Mouse (Mus musculus) heart, embryonic 16.5 days (tissue): ENCODE measurements around the gene Ltn1. TPM values are rescaled to one million over a fixed set of nuclear protein-coding genes. Genes with fewer than 3 reads are reported as not detected.

ENCODE experiments used
- ATAC-seq: fragments of 200-750 bp; cut with Nextera tagmentation; replicated peaks from 2 replicates; pipeline ENCODE4 v1.8.0; 2017; ENCODE audit warnings: moderate number of reproducible peaks; ENCODE audit not compliant: insufficient read depth, low FRiP score; ENCODE audit errors: extremely low read depth
- H3K27ac ChIP-seq: fragments of 300-500 bp; sonication (generic); 2 replicates; pipeline ENCODE4 v1.5.1; 2014; ENCODE audit warnings: mild to moderate bottlenecking, low read length, control low read depth, moderate library complexity
- H3K27me3 ChIP-seq: fragments of 300-500 bp; sonication (generic); 2 replicates; pipeline ENCODE4 v1.6.1; 2014; ENCODE audit warnings: low read length, mixed read lengths; ENCODE audit not compliant: control insufficient read depth, insufficient read depth
- H3K36me3 ChIP-seq: fragments of 300-500 bp; sonication (generic); 2 replicates; pipeline ENCODE4 v1.6.1; 2014; ENCODE audit not compliant: control insufficient read depth, insufficient read depth
- H3K4me1 ChIP-seq: fragments of 300-500 bp; sonication (generic); 2 replicates; pipeline ENCODE4 v1.6.1; 2014; ENCODE audit warnings: low read length, mixed read lengths; ENCODE audit not compliant: control insufficient read depth, insufficient read depth
- H3K4me2 ChIP-seq: fragments of 300-500 bp; sonication (generic); 2 replicates; pipeline ENCODE4 v1.6.1; 2014; ENCODE audit warnings: low read depth, mild to moderate bottlenecking, control low read depth, low read length
- H3K4me3 ChIP-seq: fragments of 300-500 bp; sonication (generic); 2 replicates; pipeline ENCODE4 v1.5.1; 2014; ENCODE audit warnings: mild to moderate bottlenecking, control low read depth, low read length
- H3K9ac ChIP-seq: fragments of 300-500 bp; sonication (generic); 2 replicates; pipeline ENCODE4 v1.6.1; 2014; ENCODE audit warnings: low read length, control low read depth
- H3K9me3 ChIP-seq: fragments of 300-500 bp; sonication (generic); replicated peaks from 2 replicates; pipeline ENCODE4 v1.6.1; 2016; ENCODE audit warnings: low read length; ENCODE audit not compliant: control insufficient read depth
- WGBS: fragments of 180-500 bp; shearing (Covaris S2); extraction: QIAGEN DNeasy Blood & Tissue Kit; methylation state at CpG from one replicate; pipeline ENCODE4 v1.1.7; 2014; 5-methylcytosine and 5-hydroxymethylcytosine counted together
- polyA plus RNA-seq: library from polyadenylated mRNA; unstranded; fragments of >200 nt; fragmentation: Nextera tagmentation; extraction: Ambion mirVana; gene quantifications from 2 replicates; pipeline ENCODE4 v1.2.1, GENCODE M21; 2015

Gene Ltn1
- 18.2 and 20.0 TPM in 2 replicates for polyA plus RNA-seq

DNA sequence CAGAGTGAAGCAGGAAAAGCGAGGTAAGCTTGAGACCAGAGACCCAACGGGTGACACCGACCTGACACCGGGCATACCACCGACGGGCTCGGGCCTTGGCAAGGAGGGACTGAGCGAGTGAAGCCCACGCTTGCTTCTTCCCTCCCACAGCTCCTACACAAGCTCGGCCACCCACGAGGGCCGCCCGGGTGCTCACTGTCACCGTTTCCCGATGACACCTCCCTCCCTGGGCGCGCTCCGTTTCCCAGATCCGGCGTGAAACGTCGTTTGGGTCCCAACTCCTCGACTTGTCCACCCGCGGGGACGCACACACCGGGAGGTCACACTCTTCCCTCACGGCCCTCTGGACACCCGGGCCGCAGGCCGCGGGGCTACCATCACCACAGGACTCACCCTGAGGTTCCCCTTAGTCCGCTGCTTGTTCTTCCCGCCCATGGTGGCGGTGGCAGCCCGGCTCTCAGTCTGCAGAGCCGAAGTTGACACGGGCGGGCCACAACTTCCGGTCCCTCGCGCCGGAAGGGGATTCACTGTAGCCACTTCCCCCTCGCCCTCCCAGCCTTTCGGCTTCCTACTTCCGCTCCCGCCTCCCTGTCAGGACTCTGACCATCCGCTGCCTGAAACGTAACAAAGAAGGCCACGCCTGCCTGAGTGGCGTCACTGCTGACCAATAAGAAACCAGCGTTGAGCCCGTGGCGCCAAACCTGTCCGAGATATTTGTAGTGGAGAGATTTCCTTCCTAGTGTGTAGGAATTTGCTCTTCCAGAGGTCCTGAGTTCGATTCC, at the start of gene Ltn1:
Gene Ltn1, minus strand, starts transcription at position 580 of the 782 bp plus-strand sequence.
- Histone ChIP-seq H3K4me2 (peak within 1 kb of the TSS; percentile 84), H3K27me3 (no peaks in the 10 kb centered on the region), H3K9me3 (no peaks in the 10 kb centered on the region), H3K36me3 (peaks cover 2% of the 10 kb centered on the region), H3K4me1 (peaks cover 7% of the 10 kb centered on the region), H3K27ac (peak within 1 kb of the TSS; percentile 68), H3K9ac (peak within 1 kb of the TSS; percentile 92), H3K4me3 (peak within 1 kb of the TSS; percentile 96)
- ATAC-seq: peak; percentile 99
- under 1% methylated on average over 54 of the region's 56 CpGs for WGBS

- no peak overlapping the region for H3K27ac ChIP-seq
- no peaks in the 10 kb centered on the region for H3K27me3 ChIP-seq
- peaks cover 57% of the 10 kb centered on the region for H3K36me3 ChIP-seq
- no peak overlapping the region for H3K4me3 ChIP-seq
- H3K4me1 ChIP-seq: no peaks in the 10 kb centered on the region
- no peaks in the 10 kb centered on the region for H3K9me3 ChIP-seq
- ATAC-seq: no peak
- WGBS: 91% methylated on average over 4 of the region's 4 CpGs
- H3K9ac ChIP-seq: no peak overlapping the region
- no peak overlapping the region for H3K4me2 ChIP-seq
These were observed 38.2 kb upstream of the Ltn1 start for GRCm38 (mm10) chr16:87470579-87470978.

DNA sequence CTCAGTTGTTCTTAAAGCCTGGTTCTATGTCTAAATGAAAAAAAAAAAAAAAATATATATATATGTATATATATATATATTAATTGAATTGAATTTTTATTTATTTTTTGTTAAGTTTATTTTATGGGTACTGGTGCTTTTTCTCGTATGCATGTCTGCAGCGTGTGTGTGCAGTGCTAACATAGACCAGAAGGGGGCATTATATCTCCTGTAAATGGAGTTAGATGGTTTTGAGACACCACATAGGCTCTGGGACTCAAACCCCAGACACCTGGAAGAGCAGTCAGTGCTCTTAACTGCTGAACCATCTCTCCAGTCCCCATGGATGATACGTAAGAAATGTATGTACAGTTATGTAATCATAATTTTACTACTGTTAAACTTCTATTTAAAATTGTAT, 26.3 kb upstream of the Ltn1 start:
- no peak overlapping the region for H3K27ac ChIP-seq
- no peak overlapping the region for H3K9ac ChIP-seq
- no peak overlapping the region for H3K4me2 ChIP-seq
- H3K36me3 ChIP-seq: peaks cover 9% of the 10 kb centered on the region; the same call in 1 of the 2 replicates
- H3K4me3 ChIP-seq: no peak overlapping the region
- ATAC-seq: no peak
- no peaks in the 10 kb centered on the region for H3K9me3 ChIP-seq
- WGBS: over 99% methylated on average over 3 of the region's 3 CpGs
- no peaks in the 10 kb centered on the region for H3K27me3 ChIP-seq
- peaks cover 12% of the 10 kb centered on the region for H3K4me1 ChIP-seq

DNA sequence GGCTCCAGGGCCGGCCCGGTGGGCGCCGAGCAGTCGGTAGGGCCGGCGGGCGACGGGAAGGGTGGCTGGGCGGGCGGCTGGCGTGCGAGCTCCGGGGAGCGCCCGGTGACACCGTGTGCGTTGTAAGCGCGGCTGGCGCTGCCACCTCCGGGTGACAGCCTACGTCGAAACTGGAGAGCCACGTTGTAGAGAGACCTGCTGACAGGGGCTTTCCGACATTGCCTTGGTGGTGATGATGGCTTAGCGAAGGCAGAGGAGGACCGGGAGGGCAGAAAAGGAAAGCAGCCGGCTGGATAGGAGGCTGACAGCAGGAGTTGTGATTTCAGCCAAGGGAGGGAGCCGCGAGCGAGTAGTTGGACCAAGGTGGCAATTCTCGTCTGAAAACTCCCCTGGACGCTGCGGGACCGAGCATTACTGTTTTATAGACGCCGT, 22.8 kb upstream of the Ltn1 start:
- Histone ChIP-seq H3K9me3 (no peaks in the 10 kb centered on the region), H3K4me3 (peak overlapping the region; percentile 69), H3K4me1 (peaks cover 12% of the 10 kb centered on the region), H3K36me3 (0 out of 2 replicates have a peak, but pooled peaks cover 2% of the 10 kb centered on the region), H3K9ac (peak overlapping the region; percentile 78), H3K4me2 (peak overlapping the region; percentile 87), H3K27ac (peak overlapping the region; percentile 84), H3K27me3 (no peaks in the 10 kb centered on the region)
- under 1% methylated on average over 38 of the region's 38 CpGs for WGBS
- peak; percentile 72 for ATAC-seq

- Histone ChIP-seq H3K4me2 (peak within 1 kb of the TSS; percentile 87), H3K4me1 (peaks cover 12% of the 10 kb centered on the region), H3K27ac (peak within 1 kb of the TSS; percentile 84), H3K36me3 (0 out of 2 replicates have a peak, but pooled peaks cover 2% of the 10 kb centered on the region), H3K9ac (peak within 1 kb of the TSS; percentile 78), H3K27me3 (no peaks in the 10 kb centered on the region), H3K9me3 (no peaks in the 10 kb centered on the region), H3K4me3 (peak within 1 kb of the TSS; percentile 69)
- ATAC-seq: peak; percentile 96
- 8% methylated on average over 44 of the region's 45 CpGs for WGBS
These were observed 22.2 kb upstream of the Ltn1 start, which contains the start of gene Usp16 for GRCm38 (mm10) chr16:87454419-87455179. Usp16 (plus strand) TSS chr16:87454703.

DNA sequence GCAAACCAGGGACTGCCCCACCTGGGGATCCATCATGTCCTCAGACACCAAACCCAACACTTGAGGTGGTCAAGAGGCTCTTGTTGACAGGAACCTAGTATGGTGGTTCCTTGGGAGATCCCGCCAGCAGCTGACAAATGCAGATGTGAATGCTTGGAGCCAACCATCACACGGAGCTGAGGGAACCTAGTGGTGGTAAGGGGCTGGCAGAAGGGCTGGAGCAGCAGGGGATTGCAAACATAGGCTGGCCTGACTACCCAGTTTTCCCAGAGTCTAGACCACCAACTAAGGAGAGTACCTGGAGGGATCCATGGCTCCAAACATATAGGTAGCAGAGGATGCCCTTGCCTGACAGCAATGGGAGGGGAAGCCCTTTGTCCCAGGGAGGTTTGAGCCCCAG, 20.8 kb upstream of the Ltn1 start:
- H3K4me3 ChIP-seq: no peak overlapping the region
- H3K9me3 ChIP-seq: no peaks in the 10 kb centered on the region
- H3K9ac ChIP-seq: no peak overlapping the region
- no peaks in the 10 kb centered on the region for H3K27me3 ChIP-seq
- H3K36me3 ChIP-seq: no peaks in the 10 kb centered on the region
- no peak for ATAC-seq
- no peak overlapping the region for H3K27ac ChIP-seq
- peaks cover 12% of the 10 kb centered on the region for H3K4me1 ChIP-seq
- whole genome bisulfite sequencing: 86% methylated on average over 2 of the region's 2 CpGs
- H3K4me2 ChIP-seq: no peak overlapping the region

- no peaks in the 10 kb centered on the region for H3K27me3 ChIP-seq
- WGBS: 91% methylated on average over 3 of the region's 3 CpGs
- no peak for ATAC-seq
- no peak overlapping the region for H3K27ac ChIP-seq
- no peaks in the 10 kb centered on the region for H3K36me3 ChIP-seq
- H3K9me3 ChIP-seq: no peaks in the 10 kb centered on the region
- H3K4me3 ChIP-seq: no peak overlapping the region
- no peak overlapping the region for H3K4me2 ChIP-seq
- H3K4me1 ChIP-seq: peaks cover 8% of the 10 kb centered on the region
- no peak overlapping the region for H3K9ac ChIP-seq
These were observed 13.1 kb upstream of the Ltn1 start for GRCm38 (mm10) chr16:87445528-87445927.

GRCm38 (mm10) chr16:87445110-87445509, 12.7 kb upstream of the Ltn1 start:
- Histone ChIP-seq H3K9me3 (no peaks in the 10 kb centered on the region), H3K27me3 (no peaks in the 10 kb centered on the region), H3K4me2 (no peak overlapping the region), H3K4me3 (no peak overlapping the region), H3K9ac (no peak overlapping the region), H3K4me1 (peaks cover 8% of the 10 kb centered on the region), H3K27ac (no peak overlapping the region), H3K36me3 (no peaks in the 10 kb centered on the region)
- no peak for ATAC-seq

- 45% methylated on average over 1 of the region's 1 CpGs for WGBS
- Histone ChIP-seq H3K9me3 (no peaks in the 10 kb centered on the region), H3K4me2 (no peak overlapping the region), H3K9ac (no peak overlapping the region), H3K4me1 (peaks cover 14% of the 10 kb centered on the region), H3K27ac (no peak overlapping the region), H3K27me3 (no peaks in the 10 kb centered on the region), H3K36me3 (no peaks in the 10 kb centered on the region), H3K4me3 (no peak overlapping the region)
- no peak for ATAC-seq
These were observed 11.7 kb upstream of the Ltn1 start for GRCm38 (mm10) chr16:87444071-87444470.
